Mouse (Mus musculus) megakaryocyte, embryonic 14.5 days (primary cell): Measurements from ENCODE around the gene Cerk. TPM values are rescaled to one million over a fixed set of nuclear protein-coding genes. Genes with fewer than 3 reads are reported as not detected.

Experiments used
- H3K27me3 ChIP-seq: replicated peaks from 2 replicates; pipeline ENCODE3; 2012; ENCODE audit warnings: inconsistent platforms
- H3K36me3 ChIP-seq: replicated peaks from 2 replicates; pipeline ENCODE3; 2012; ENCODE audit warnings: low read length, inconsistent platforms, mixed read lengths
- H3K4me1 ChIP-seq: 2 replicates; pipeline ENCODE4 v1.6.1; 2012; ENCODE audit warnings: inconsistent platforms
- H3K4me3 ChIP-seq: replicated peaks from 2 replicates; pipeline ENCODE3; 2012; ENCODE audit warnings: moderate library complexity, mild to moderate bottlenecking, inconsistent platforms
- H3K9me3 ChIP-seq: 2 replicates; pipeline ENCODE4 v1.6.1; 2012; ENCODE audit warnings: inconsistent platforms
- FLI1 ChIP-seq: IDR thresholded peaks from 2 replicates; pipeline ENCODE4 v1.6.1; 2012; ENCODE audit warnings: low read length, inconsistent platforms, mixed read lengths
- GATA1 ChIP-seq: IDR thresholded peaks from 3 replicates; pipeline ENCODE4 v1.6.1; 2012; ENCODE audit warnings: mixed read lengths, low read length, inconsistent platforms, borderline replicate concordance
- polyA plus RNA-seq: library from polyadenylated mRNA; stranded (reverse); fragments of >175 nt; gene quantifications from 2 replicates; pipeline ENCODE4 v1.2.3, GENCODE M21; 2012; ENCODE audit warnings: low replicate concordance; ENCODE audit not compliant: insufficient read depth

Gene Cerk
- polyA plus RNA-seq, 1 experiment: 70.1 TPM

DNA sequence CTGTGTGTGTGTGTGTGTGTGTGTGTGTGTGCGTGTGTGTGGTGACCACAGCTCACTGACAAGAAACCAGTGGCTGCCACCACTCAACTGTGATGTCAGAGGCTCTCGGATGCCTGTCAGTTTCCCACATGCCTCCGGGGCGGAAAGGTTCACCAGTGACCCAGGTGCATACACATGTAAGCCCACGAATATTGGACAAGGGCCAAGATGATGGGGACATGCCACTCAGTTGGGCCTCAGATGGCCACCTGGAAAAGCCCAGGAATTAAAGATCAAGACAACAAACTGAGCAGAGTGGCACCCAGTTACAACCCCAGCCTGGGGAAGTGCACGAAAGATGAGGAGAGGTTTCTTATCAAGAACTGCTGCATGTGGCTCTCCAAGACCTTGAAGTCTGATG lies 13.4 kb downstream of the Cerk start:
- H3K9me3 ChIP-seq: no peaks in the 10 kb centered on the region
- peak overlapping the region; percentile 86 for H3K4me3 ChIP-seq
- H3K27me3 ChIP-seq: no peaks in the 10 kb centered on the region
- peaks cover 94% of the 10 kb centered on the region for H3K36me3 ChIP-seq
- peaks cover 99% of the 10 kb centered on the region for H3K4me1 ChIP-seq
- no peak for TF ChIP-seq GATA1
- TF ChIP-seq FLI1: no peak

DNA sequence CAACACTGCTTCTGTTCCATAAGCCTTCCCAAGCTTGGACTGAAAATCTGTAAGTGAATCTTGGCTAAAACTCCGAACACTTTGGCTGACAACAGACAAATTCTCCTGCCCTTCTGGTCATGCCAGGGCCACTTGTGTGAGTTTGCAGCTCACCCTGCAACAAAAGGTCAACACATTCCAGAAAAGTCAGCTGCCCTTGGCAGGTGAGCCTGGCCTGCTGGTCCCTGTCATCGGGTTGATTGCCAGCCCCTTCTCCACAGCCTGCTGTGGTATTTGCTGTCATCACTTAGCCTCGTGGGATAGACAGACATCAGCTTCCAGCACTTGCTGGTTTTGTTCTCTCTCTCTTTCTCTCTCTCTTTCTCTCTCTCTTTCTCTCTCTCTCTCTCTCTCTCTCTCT lies 13.8 kb downstream of the Cerk start:
- H3K9me3 ChIP-seq: no peaks in the 10 kb centered on the region
- peak overlapping the region; percentile 79 for H3K4me3 ChIP-seq
- no peaks in the 10 kb centered on the region for H3K27me3 ChIP-seq
- peaks cover 100% of the 10 kb centered on the region for H3K4me1 ChIP-seq
- H3K36me3 ChIP-seq: peaks cover 95% of the 10 kb centered on the region
- TF ChIP-seq FLI1 (no peak), GATA1 (no peak)

DNA sequence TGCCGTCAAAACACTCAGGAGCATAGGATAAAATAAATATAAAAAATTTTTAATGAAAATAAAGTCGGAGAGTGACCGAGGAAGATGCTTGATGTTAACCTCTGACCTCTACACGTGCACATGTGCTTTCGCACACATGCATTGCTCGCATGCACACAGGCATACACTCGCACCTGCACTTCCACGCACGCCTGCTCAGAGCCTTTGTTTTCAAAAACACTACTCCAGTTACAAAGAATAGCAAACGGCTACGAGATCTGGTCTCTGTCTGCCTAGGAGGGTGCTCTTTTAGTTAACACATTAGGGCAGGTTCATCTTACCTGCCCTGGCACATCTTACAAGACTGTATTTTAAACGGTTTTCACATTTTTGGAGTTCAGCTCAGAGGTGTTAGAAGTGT lies 14.6 kb downstream of the Cerk start:
- Histone ChIP-seq H3K9me3 (no peaks in the 10 kb centered on the region), H3K27me3 (no peaks in the 10 kb centered on the region), H3K4me3 (peak overlapping the region; percentile 66), H3K36me3 (peaks cover 94% of the 10 kb centered on the region), H3K4me1 (peaks cover 98% of the 10 kb centered on the region)
- no peak for TF ChIP-seq FLI1
- TF ChIP-seq GATA1: no peak

DNA sequence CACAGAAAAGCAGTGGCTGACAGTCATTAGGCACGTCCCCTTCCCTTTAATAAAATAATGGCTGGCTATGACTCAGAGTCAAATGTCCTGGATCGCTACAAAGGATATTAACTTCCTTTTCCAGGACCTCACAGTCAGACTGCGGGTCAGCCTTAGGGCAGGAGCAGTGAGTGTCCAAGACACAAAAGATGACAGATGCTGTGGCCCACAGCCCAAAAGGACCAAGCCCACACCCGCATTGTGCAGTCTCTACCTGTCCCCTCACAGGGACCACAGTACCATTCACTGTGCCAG lies 16.2 kb downstream of the Cerk start:
- Histone ChIP-seq H3K4me1 (peaks cover 95% of the 10 kb centered on the region), H3K4me3 (peak overlapping the region; percentile 75), H3K36me3 (peaks cover 94% of the 10 kb centered on the region), H3K9me3 (no peaks in the 10 kb centered on the region), H3K27me3 (no peaks in the 10 kb centered on the region)
- no peak for TF ChIP-seq FLI1
- no peak for TF ChIP-seq GATA1

DNA sequence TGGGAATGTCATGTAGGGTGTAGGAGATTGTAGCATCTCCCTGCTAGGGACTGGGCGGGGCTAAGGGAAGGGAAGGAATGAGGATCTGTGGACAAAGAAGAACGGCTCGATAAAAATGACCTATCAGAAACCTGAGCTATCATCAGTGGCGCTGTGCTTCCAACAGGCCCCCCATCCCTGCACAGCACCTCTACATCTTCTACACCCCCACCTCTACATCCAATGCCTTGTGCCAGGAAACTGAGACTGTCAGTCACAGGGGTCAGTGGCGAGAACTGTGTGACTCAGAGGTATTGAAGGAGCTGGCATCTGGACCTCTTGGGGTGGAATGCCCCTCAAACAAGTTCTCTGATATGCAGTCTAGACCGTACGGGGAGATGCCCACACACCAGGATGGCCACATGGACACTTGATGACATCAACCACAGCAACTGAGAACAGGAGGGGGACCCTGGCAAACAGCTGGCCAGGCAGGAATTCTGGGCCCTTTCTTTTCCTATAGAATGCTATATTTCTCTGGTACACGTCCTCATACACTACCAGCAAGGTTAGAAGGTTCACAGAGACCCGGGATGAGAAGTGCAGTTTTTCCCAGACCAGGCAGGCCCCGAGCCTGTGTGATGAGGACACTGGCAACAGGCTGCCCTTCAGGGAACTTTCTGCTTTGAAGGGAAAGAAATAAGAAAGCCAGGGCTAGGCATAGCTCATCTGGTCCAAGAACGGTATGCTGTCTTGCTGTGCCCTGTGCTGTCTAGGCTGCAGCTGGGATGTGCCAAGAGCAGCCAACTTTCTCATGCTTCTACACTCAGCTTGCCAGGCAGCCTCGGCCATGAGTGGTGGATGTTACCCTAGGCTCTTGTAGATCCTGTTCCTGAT lies 16.8 kb downstream of the Cerk start:
- no peaks in the 10 kb centered on the region for H3K27me3 ChIP-seq
- TF ChIP-seq GATA1: no peak
- TF ChIP-seq FLI1: no peak
- no peaks in the 10 kb centered on the region for H3K9me3 ChIP-seq
- peaks cover 94% of the 10 kb centered on the region for H3K36me3 ChIP-seq
- peaks cover 91% of the 10 kb centered on the region for H3K4me1 ChIP-seq
- H3K4me3 ChIP-seq: peak overlapping the region; percentile 79

DNA sequence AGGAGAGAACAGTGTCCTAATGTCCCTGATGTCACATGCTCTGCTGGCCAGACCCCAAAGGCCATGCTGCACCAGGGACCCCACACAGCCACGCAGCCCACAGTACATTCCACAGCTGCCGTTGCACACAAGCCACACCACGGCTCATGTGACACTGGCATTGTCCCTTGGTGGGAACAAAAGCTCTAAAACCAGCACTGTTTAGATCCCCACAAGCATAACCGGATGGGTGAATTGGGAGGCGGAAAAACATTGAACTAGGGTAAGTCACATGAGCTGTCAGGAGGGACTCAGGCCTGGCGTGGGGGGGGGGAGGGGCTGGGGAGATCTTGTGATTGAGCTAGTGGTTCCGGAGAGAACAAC lies 17.5 kb downstream of the Cerk start:
- TF ChIP-seq GATA1: no peak
- TF ChIP-seq FLI1: no peak
- Histone ChIP-seq H3K36me3 (peaks cover 96% of the 10 kb centered on the region), H3K4me1 (peaks cover 84% of the 10 kb centered on the region), H3K4me3 (peak overlapping the region; percentile 79), H3K9me3 (no peaks in the 10 kb centered on the region), H3K27me3 (no peaks in the 10 kb centered on the region)

DNA sequence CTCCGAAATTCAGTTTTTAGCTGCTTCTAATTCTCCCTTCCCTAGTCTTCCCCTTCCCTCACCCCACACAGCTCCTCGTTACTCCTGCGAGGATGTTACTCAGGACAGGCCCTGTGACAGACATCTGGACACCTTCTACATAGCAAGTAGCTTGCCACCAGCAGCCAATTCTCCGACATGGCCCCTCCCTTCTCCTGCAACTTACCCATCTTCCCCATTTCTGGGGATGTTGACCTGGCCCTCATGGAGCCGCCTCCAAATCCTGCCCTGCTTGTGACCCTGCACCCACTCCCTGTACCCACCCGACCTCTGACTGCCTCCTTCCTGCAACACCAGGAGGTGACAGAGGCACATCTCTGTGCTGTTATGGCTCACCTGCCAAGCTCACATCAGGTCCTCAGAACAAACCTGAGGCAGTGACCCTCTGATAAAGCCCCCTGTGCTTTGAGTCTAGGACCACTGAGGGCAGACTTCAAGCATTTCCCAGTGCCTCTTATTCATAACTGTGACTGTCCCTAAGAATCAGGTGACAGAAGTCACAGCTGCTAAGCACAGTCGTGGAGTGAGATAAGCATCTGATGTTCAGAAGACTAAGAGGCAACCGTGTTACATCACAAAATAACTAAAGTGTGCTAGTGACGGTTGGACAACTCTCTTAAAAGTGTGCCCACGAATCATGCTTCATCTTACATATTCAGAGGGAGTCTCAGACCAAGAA lies 18.0 kb downstream of the Cerk start:
- TF ChIP-seq GATA1 (no peak), FLI1 (no peak)
- Histone ChIP-seq H3K4me1 (peaks cover 78% of the 10 kb centered on the region), H3K27me3 (no peaks in the 10 kb centered on the region), H3K4me3 (peak overlapping the region; percentile 79), H3K36me3 (peaks cover 96% of the 10 kb centered on the region), H3K9me3 (no peaks in the 10 kb centered on the region)

DNA sequence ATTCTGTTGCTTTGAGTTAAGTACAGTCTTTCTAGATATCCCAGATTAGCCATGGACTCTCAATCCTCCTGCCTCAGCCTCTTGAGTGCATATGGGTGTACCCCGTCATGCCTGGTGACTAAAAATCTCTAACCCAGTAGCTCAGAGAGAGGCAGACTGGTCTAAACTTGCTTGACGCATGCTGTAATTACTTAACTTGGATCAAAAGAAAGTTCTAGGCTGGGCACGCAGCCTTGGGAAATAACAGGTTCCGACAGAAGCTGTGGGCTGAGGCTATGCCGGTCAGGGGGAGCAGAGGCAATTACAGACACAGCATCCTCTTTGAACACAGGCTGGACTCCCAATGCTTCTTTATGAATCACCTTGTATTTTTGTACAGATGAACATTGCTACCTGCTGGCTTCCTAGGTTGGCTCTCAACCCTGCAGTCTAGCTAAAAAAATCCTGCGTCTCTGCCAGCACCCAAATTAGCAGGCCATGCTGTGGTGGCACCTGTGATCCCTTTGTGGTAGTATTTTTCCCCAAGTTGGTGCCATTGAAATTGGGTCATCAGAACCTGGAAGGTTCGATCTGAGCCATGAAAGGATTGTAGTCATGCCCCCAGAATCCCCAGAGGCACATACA lies 18.8 kb downstream of the Cerk start:
- Histone ChIP-seq H3K27me3 (no peaks in the 10 kb centered on the region), H3K4me1 (peaks cover 74% of the 10 kb centered on the region), H3K4me3 (no peak overlapping the region), H3K36me3 (peaks cover 98% of the 10 kb centered on the region), H3K9me3 (no peaks in the 10 kb centered on the region)
- TF ChIP-seq GATA1: no peak
- TF ChIP-seq FLI1: no peak

DNA sequence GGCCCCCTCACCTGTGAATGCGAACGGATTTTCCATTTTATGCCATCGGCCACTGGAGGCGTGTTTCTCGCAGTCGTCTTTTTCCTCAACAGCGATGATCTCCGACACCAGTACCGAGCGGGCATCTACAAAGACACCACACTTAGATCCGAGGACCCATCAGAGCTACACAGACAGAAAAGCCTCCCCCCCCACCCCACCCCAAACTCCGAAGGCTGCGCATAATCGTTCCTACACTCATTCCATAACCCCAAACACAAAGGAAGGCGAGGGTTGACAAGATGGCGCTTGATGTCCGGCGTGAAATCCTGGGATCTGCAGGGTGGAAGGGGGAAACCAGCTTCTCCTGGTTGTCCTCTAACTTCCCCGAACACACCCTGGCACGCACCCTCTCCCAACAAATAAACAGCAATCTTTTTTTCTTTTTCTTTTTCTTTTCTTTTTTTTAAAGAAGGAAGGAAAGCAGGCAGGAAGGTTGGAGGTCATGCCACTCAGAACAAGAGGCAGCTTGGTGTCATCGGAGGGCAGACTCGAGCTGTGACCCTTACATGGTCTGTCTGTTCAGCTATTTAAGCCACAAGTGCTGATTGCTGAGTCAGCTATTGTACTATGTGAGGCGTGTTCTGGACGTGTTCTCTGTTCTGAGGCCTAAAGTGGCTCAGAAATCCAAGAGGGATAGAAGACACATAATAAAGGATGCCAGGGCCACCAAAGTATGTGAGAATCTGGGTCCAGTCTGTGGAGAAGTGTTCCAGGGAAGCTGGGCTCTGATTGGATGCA lies 19.9 kb downstream of the Cerk start:
- Histone ChIP-seq H3K27me3 (no peaks in the 10 kb centered on the region), H3K4me3 (peak overlapping the region; percentile 64), H3K4me1 (peaks cover 71% of the 10 kb centered on the region), H3K36me3 (peaks cover 98% of the 10 kb centered on the region), H3K9me3 (no peaks in the 10 kb centered on the region)
- no peak for TF ChIP-seq FLI1
- no peak for TF ChIP-seq GATA1
